Mouse (Mus musculus) limb, embryonic 14.5 days (tissue): ENCODE data around the gene Susd6. TPM values are rescaled to one million over a fixed set of nuclear protein-coding genes. Genes with fewer than 3 reads are reported as not detected.
"Not testable (repeated sequence)": the region's sequence is repeated elsewhere in the genome, so short reads cannot be mapped to it uniquely, and the experiment has no call there.

ENCODE experiments used
- ATAC-seq: fragments of 200-750 bp; cut with Nextera tagmentation; 2 replicates; pipeline ENCODE4 v1.8.0; 2017; ENCODE audit warnings: low read depth, moderate number of reproducible peaks, moderate TSS enrichment; ENCODE audit not compliant: low FRiP score
- DNase-seq: peaks from one replicate; pipeline ENCODE4 v3.0.0-alpha.2; 2015; ENCODE audit warnings: low spot score
- H3K27ac ChIP-seq: fragments of 300-500 bp; sonication (generic); replicated peaks from 2 replicates; pipeline ENCODE4 v1.5.1; 2014; ENCODE audit warnings: low read depth, mild to moderate bottlenecking, low read length, moderate library complexity, mixed read lengths
- H3K27me3 ChIP-seq: fragments of 300-500 bp; sonication (generic); 2 replicates; pipeline ENCODE4 v1.6.1; 2014; ENCODE audit warnings: low read length, mixed read lengths; ENCODE audit not compliant: control insufficient read depth, insufficient read depth
- H3K36me3 ChIP-seq: fragments of 300-500 bp; sonication (generic); 2 replicates; pipeline ENCODE4 v1.6.1; 2014; ENCODE audit warnings: mild to moderate bottlenecking, low read length, moderate library complexity, mixed read lengths; ENCODE audit not compliant: control insufficient read depth, insufficient read depth
- H3K4me1 ChIP-seq: fragments of 300-500 bp; sonication (generic); 2 replicates; pipeline ENCODE4 v1.6.1; 2014; ENCODE audit warnings: antibody characterized with exemption, low read length, mixed read lengths; ENCODE audit not compliant: control insufficient read depth, insufficient read depth
- H3K4me2 ChIP-seq: fragments of 300-500 bp; sonication (generic); replicated peaks from 2 replicates; pipeline ENCODE4 v1.6.1; 2014; ENCODE audit warnings: low read depth, mild to moderate bottlenecking, low read length, moderate library complexity; ENCODE audit not compliant: severe bottlenecking
- H3K4me3 ChIP-seq: fragments of 300-500 bp; sonication (generic); replicated peaks from 2 replicates; pipeline ENCODE4 v1.5.1; 2014; ENCODE audit warnings: low read length
- H3K9ac ChIP-seq: fragments of 300-500 bp; sonication (generic); 2 replicates; pipeline ENCODE4 v1.6.1; 2014; ENCODE audit warnings: mild to moderate bottlenecking, low read depth, low read length, moderate library complexity; ENCODE audit not compliant: severe bottlenecking
- H3K9me3 ChIP-seq: fragments of 300-500 bp; sonication (generic); 2 replicates; pipeline ENCODE4 v1.6.1; 2016; ENCODE audit warnings: low read length; ENCODE audit not compliant: control insufficient read depth
- POLR2A ChIP-seq: fragments of 200-500 bp; IDR thresholded peaks from 2 replicates; pipeline ENCODE4 v1.8.0; 2012; ENCODE audit warnings: inconsistent platforms, mild to moderate bottlenecking, moderate library complexity, borderline replicate concordance; ENCODE audit not compliant: insufficient read depth, insufficient read length; ENCODE audit errors: extremely low read depth
- WGBS: fragments of 180-500 bp; shearing (Covaris S2); extraction: QIAGEN DNeasy Blood & Tissue Kit; methylation state at CpG from one replicate; pipeline ENCODE4 v1.1.7; 2014; 5-methylcytosine and 5-hydroxymethylcytosine counted together
- polyA plus RNA-seq, 2 experiments: library from polyadenylated mRNA; depleted of rRNA in 1 of 2; stranded (reverse) in 1 of 2; unstranded in 1 of 2; fragments of >200 nt; fragmentation: Nextera tagmentation in 1 of 2; extraction: Ambion mirVana in 1 of 2; gene quantifications; 2 replicates each; pipeline versions ENCODE4 v1.2.1 to v1.2.3; 2012 to 2014

Susd6 gene
- polyA plus RNA-seq, 2 experiments, result 22.3 to 28.6 TPM

GRCm38 (mm10) chr12:80814529-80814928 is 24.2 kb downstream of the Susd6 start:
- Histone ChIP-seq H3K27ac (no peak overlapping the region), H3K4me1 (0 out of 2 replicates have a peak, but pooled peaks cover 6% of the 10 kb centered on the region), H3K9me3 (no peaks in the 10 kb centered on the region), H3K4me3 (no peak overlapping the region), H3K36me3 (no peaks in the 10 kb centered on the region), H3K27me3 (no peaks in the 10 kb centered on the region), H3K4me2 (no peak overlapping the region), H3K9ac (no peak overlapping the region)
- TF ChIP-seq POLR2A, result no peak
- 86% methylated on average over 3 of the region's 3 CpGs for WGBS
- DNase-seq (no peak), ATAC-seq (no peak)

- H3K36me3 ChIP-seq, result no peaks in the 10 kb centered on the region
- WGBS, result 21% methylated on average over 1 of the region's 1 CpGs
- H3K4me1 ChIP-seq, result 0 out of 2 replicates have a peak, but pooled peaks cover 6% of the 10 kb centered on the region
- no peaks in the 10 kb centered on the region for H3K9me3 ChIP-seq
- H3K27me3 ChIP-seq, result no peaks in the 10 kb centered on the region
- DNase-seq (no peak), ATAC-seq (no peak)
- no peak overlapping the region for H3K27ac ChIP-seq
- no peak overlapping the region for H3K4me2 ChIP-seq
- no peak overlapping the region for H3K4me3 ChIP-seq
- TF ChIP-seq POLR2A, result no peak
- no peak overlapping the region for H3K9ac ChIP-seq
Measured at GRCm38 (mm10) chr12:80815298-80815697, 25.0 kb downstream of the Susd6 start.

GRCm38 (mm10) chr12:80815893-80816292 is 25.6 kb downstream of the Susd6 start:
- Histone ChIP-seq H3K9ac (no peak overlapping the region), H3K9me3 (no peaks in the 10 kb centered on the region), H3K4me2 (no peak overlapping the region), H3K4me1 (0 out of 2 replicates have a peak, but pooled peaks cover 6% of the 10 kb centered on the region), H3K4me3 (no peak overlapping the region), H3K36me3 (no peaks in the 10 kb centered on the region), H3K27me3 (no peaks in the 10 kb centered on the region), H3K27ac (no peak overlapping the region)
- TF ChIP-seq POLR2A, result no peak
- no peak for ATAC-seq
- no peak for DNase-seq
- 66% methylated on average over 3 of the region's 3 CpGs for WGBS

- Histone ChIP-seq H3K36me3 (no peaks in the 10 kb centered on the region), H3K4me2 (no peak overlapping the region), H3K9ac (no peak overlapping the region), H3K27ac (no peak overlapping the region), H3K27me3 (no peaks in the 10 kb centered on the region), H3K4me1 (peaks cover 8% of the 10 kb centered on the region; the same call in 1 of the 2 replicates), H3K9me3 (no peaks in the 10 kb centered on the region), H3K4me3 (no peak overlapping the region)
- ATAC-seq (no peak), DNase-seq (no peak)
- 59% methylated on average over 1 of the region's 1 CpGs for WGBS
- TF ChIP-seq POLR2A, result no peak
Measured at GRCm38 (mm10) chr12:80816380-80817086, 26.2 kb downstream of the Susd6 start.

GRCm38 (mm10) chr12:80817697-80818235 is 27.5 kb downstream of the Susd6 start:
- Histone ChIP-seq H3K27me3 (no peaks in the 10 kb centered on the region), H3K36me3 (no peaks in the 10 kb centered on the region), H3K9me3 (no peaks in the 10 kb centered on the region), H3K4me1 (peaks cover 7% of the 10 kb centered on the region; the same call in 1 of the 2 replicates), H3K9ac (no peak overlapping the region), H3K27ac (no peak overlapping the region), H3K4me3 (no peak overlapping the region), H3K4me2 (no peak overlapping the region)
- no peak for TF ChIP-seq POLR2A
- ATAC-seq (no peak), DNase-seq (no peak)

GRCm38 (mm10) chr12:80819020-80819419 is 28.7 kb downstream of the Susd6 start:
- not testable (repeated sequence) for H3K4me2 ChIP-seq, ATAC-seq, H3K27me3 ChIP-seq, H3K36me3 ChIP-seq, H3K27ac ChIP-seq, H3K4me1 ChIP-seq, DNase-seq, H3K9me3 ChIP-seq, H3K4me3 ChIP-seq, H3K9ac ChIP-seq
- 56% methylated on average over 2 of the region's 2 CpGs for WGBS
